Mouse (Mus musculus): ENCODE data around the gene Sntb2.

GRCm38 (mm10) chr8:106892806-106893451 is 42.6 kb upstream of the Sntb2 start:
- TF ChIP-seq CTCF (IDR thresholded peaks at IDR 0.05; ENCODE audit: low read depth) (no peak), EP300 (IDR thresholded peaks at IDR 0.05; ENCODE audit: low read depth) (no peak)
